Mouse (Mus musculus) testis, adult 2 months (tissue): ENCODE measurements around the gene Slc30a1.

Source experiments
- CTCF ChIP-seq: fragments of 200-500 bp; IDR thresholded peaks from 2 replicates; pipeline ENCODE4 v1.5.1; 2012; ENCODE audit warnings: low read depth, mild to moderate bottlenecking, inconsistent platforms, low read length, moderate library complexity; ENCODE audit not compliant: control insufficient read depth, insufficient read depth, insufficient replicate concordance
- POLR2A ChIP-seq: fragments of 200-500 bp; IDR thresholded peaks from 2 replicates; pipeline ENCODE4 v1.6.1; 2012; ENCODE audit warnings: low read depth, mild to moderate bottlenecking, inconsistent platforms, low read length, moderate library complexity; ENCODE audit not compliant: control insufficient read depth

- TF ChIP-seq CTCF: no peak
- TF ChIP-seq POLR2A: no peak
Measured at GRCm38 (mm10) chr1:191932286-191932985, 25.9 kb downstream of the Slc30a1 start.
